Mouse (Mus musculus) kidney, embryonic 14.5 days (tissue): ENCODE results near the gene Pom121. TPM values are rescaled to one million over a fixed set of nuclear protein-coding genes. Genes with fewer than 3 reads are reported as not detected.

Source experiments
- ATAC-seq: fragments of 200-750 bp; cut with Nextera tagmentation; 2 replicates; pipeline ENCODE4 v1.8.0; 2017; ENCODE audit warnings: moderate number of reproducible peaks, mild to moderate bottlenecking, moderate TSS enrichment, moderate library complexity; ENCODE audit not compliant: low FRiP score, low TSS enrichment
- H3K27ac ChIP-seq: fragments of 300-500 bp; sonication (generic); 2 replicates; pipeline ENCODE4 v1.5.1; 2014; ENCODE audit warnings: low read depth, mild to moderate bottlenecking, low read length, moderate library complexity, mixed read lengths
- H3K27me3 ChIP-seq: fragments of 300-500 bp; sonication (generic); 2 replicates; pipeline ENCODE4 v1.6.1; 2014; ENCODE audit warnings: mild to moderate bottlenecking, low read length; ENCODE audit not compliant: control insufficient read depth, insufficient read depth
- H3K36me3 ChIP-seq: fragments of 300-500 bp; sonication (generic); 2 replicates; pipeline ENCODE4 v1.6.1; 2014; ENCODE audit warnings: low read length, mixed read lengths; ENCODE audit not compliant: control insufficient read depth, insufficient read depth
- H3K4me1 ChIP-seq: fragments of 300-500 bp; sonication (generic); 2 replicates; pipeline ENCODE4 v1.6.1; 2014; ENCODE audit warnings: low read length, mixed read lengths; ENCODE audit not compliant: control insufficient read depth, insufficient read depth
- H3K4me2 ChIP-seq: fragments of 300-500 bp; sonication (generic); replicated peaks from 2 replicates; pipeline ENCODE4 v1.6.1; 2014; ENCODE audit warnings: low read depth, mild to moderate bottlenecking, low read length
- H3K4me3 ChIP-seq: fragments of 300-500 bp; sonication (generic); 2 replicates; pipeline ENCODE4 v1.5.1; 2014; ENCODE audit warnings: mild to moderate bottlenecking, low read length
- H3K9ac ChIP-seq: fragments of 300-500 bp; sonication (generic); 2 replicates; pipeline ENCODE4 v1.6.1; 2014; ENCODE audit warnings: low read depth, mild to moderate bottlenecking, low read length, moderate library complexity
- H3K9me3 ChIP-seq: fragments of 300-500 bp; sonication (generic); 2 replicates; pipeline ENCODE4 v1.6.1; 2016; ENCODE audit warnings: low read length; ENCODE audit not compliant: control insufficient read depth
- WGBS: fragments of 180-500 bp; shearing (Covaris S2); extraction: QIAGEN DNeasy Blood & Tissue Kit; methylation state at CpG from one replicate; pipeline ENCODE4 v1.1.7; 2014; 5-methylcytosine and 5-hydroxymethylcytosine counted together
- polyA plus RNA-seq: library from polyadenylated mRNA; unstranded; fragments of >200 nt; fragmentation: Nextera tagmentation; extraction: Ambion mirVana; gene quantifications from 2 replicates; pipeline ENCODE4 v1.2.1, GENCODE M21; 2014

Pom121 gene
- polyA plus RNA-seq, 1 experiment from 2014 or later = 20.7 TPM

- no peak overlapping the region for H3K4me2 ChIP-seq
- no peak overlapping the region for H3K27ac ChIP-seq
- no peaks in the 10 kb centered on the region for H3K27me3 ChIP-seq
- H3K9ac ChIP-seq = no peak overlapping the region
- H3K36me3 ChIP-seq = no peaks in the 10 kb centered on the region
- no peak for ATAC-seq
- no peak overlapping the region for H3K4me3 ChIP-seq
- WGBS = 95% methylated on average over 2 of the region's 2 CpGs
- no peaks in the 10 kb centered on the region for H3K9me3 ChIP-seq
- no peaks in the 10 kb centered on the region for H3K4me1 ChIP-seq
Measured at GRCm38 (mm10) chr5:135359772-135360171, 34.6 kb downstream of the Pom121 start.

GRCm38 (mm10) chr5:135357556-135357955 lies 36.8 kb downstream of the Pom121 start:
- no peak overlapping the region for H3K4me3 ChIP-seq
- no peak overlapping the region for H3K27ac ChIP-seq
- ATAC-seq = no peak
- 73% methylated on average over 2 of the region's 2 CpGs for WGBS
- no peaks in the 10 kb centered on the region for H3K36me3 ChIP-seq
- peaks cover 9% of the 10 kb centered on the region for H3K27me3 ChIP-seq
- H3K9me3 ChIP-seq = no peaks in the 10 kb centered on the region
- H3K4me1 ChIP-seq = no peaks in the 10 kb centered on the region
- no peak overlapping the region for H3K4me2 ChIP-seq
- H3K9ac ChIP-seq = no peak overlapping the region

- peaks cover 9% of the 10 kb centered on the region for H3K27me3 ChIP-seq
- H3K36me3 ChIP-seq = no peaks in the 10 kb centered on the region
- H3K4me2 ChIP-seq = no peak overlapping the region
- no peaks in the 10 kb centered on the region for H3K4me1 ChIP-seq
- H3K9ac ChIP-seq = no peak overlapping the region
- no peaks in the 10 kb centered on the region for H3K9me3 ChIP-seq
- H3K27ac ChIP-seq = no peak overlapping the region
- ATAC-seq = no peak
- H3K4me3 ChIP-seq = no peak overlapping the region
- WGBS = 40% methylated on average over 1 of the region's 1 CpGs
Measured at GRCm38 (mm10) chr5:135356090-135356489, 38.3 kb downstream of the Pom121 start.

- H3K27me3 ChIP-seq = peaks cover 9% of the 10 kb centered on the region
- H3K9me3 ChIP-seq = peaks cover 3% of the 10 kb centered on the region; the same call in 1 of the 2 replicates
- 23% methylated on average over 19 of the region's 20 CpGs for WGBS
- H3K36me3 ChIP-seq = no peaks in the 10 kb centered on the region
- ATAC-seq = no peak
- H3K9ac ChIP-seq = no peak overlapping the region
- H3K27ac ChIP-seq = no peak overlapping the region
- H3K4me2 ChIP-seq = no peak overlapping the region
- no peak overlapping the region for H3K4me3 ChIP-seq
- no peaks in the 10 kb centered on the region for H3K4me1 ChIP-seq
Measured at GRCm38 (mm10) chr5:135353564-135353963, 40.8 kb downstream of the Pom121 start.

- H3K4me1 ChIP-seq = no peaks in the 10 kb centered on the region
- ATAC-seq = no peak
- H3K9me3 ChIP-seq = peaks cover 3% of the 10 kb centered on the region; the same call in 1 of the 2 replicates
- H3K36me3 ChIP-seq = no peaks in the 10 kb centered on the region
- peaks cover 9% of the 10 kb centered on the region for H3K27me3 ChIP-seq
- no peak within 1 kb of the TSS for H3K4me3 ChIP-seq
- no peak within 1 kb of the TSS for H3K9ac ChIP-seq
- H3K27ac ChIP-seq = no peak within 1 kb of the TSS
- WGBS = 61% methylated on average over 9 of the region's 9 CpGs
- no peak within 1 kb of the TSS for H3K4me2 ChIP-seq
Measured at GRCm38 (mm10) chr5:135352995-135353394, 41.4 kb downstream of the Pom121 start, which contains the start of gene Trim50. Gene Trim50, plus strand, starts transcription at chr5:135353295.

- H3K27ac ChIP-seq = no peak overlapping the region
- WGBS = 89% methylated on average over 13 of the region's 13 CpGs
- no peaks in the 10 kb centered on the region for H3K36me3 ChIP-seq
Measured at GRCm38 (mm10) chr5:135351606-135352005, 42.7 kb downstream of the Pom121 start.

GRCm38 (mm10) chr5:135349862-135350261 lies 44.5 kb downstream of the Pom121 start, which contains the start of gene Fkbp6:
Gene Fkbp6, minus strand, starts transcription at chr5:135350044.
- no peak within 1 kb of the TSS for H3K9ac ChIP-seq
- H3K27ac ChIP-seq = no peak within 1 kb of the TSS
- H3K4me1 ChIP-seq = no peaks in the 10 kb centered on the region
- H3K36me3 ChIP-seq = no peaks in the 10 kb centered on the region
- H3K4me3 ChIP-seq = no peak within 1 kb of the TSS
- H3K27me3 ChIP-seq = peaks cover 9% of the 10 kb centered on the region
- peaks cover 3% of the 10 kb centered on the region; the same call in 1 of the 2 replicates for H3K9me3 ChIP-seq
- ATAC-seq = no peak
- WGBS = 90% methylated on average over 35 of the region's 35 CpGs
- H3K4me2 ChIP-seq = no peak within 1 kb of the TSS

More at GRCm38 (mm10) chr5:135351606-135352005, 42.7 kb downstream of the Pom121 start:
- H3K4me1 ChIP-seq = no peaks in the 10 kb centered on the region
- no peak overlapping the region for H3K4me3 ChIP-seq
- peaks cover 9% of the 10 kb centered on the region for H3K27me3 ChIP-seq
- ATAC-seq = no peak
- no peak overlapping the region for H3K4me2 ChIP-seq
- H3K9me3 ChIP-seq = peaks cover 3% of the 10 kb centered on the region; the same call in 1 of the 2 replicates
- H3K9ac ChIP-seq = no peak overlapping the region

GRCm38 (mm10) chr5:135347511-135348011 lies 46.8 kb downstream of the Pom121 start:
- ATAC-seq = no peak
- Histone ChIP-seq H3K4me3 (no peak overlapping the region), H3K27me3 (peaks cover under 1% of the 10 kb centered on the region; the same call in 1 of the 2 replicates), H3K27ac (no peak overlapping the region), H3K36me3 (no peaks in the 10 kb centered on the region), H3K4me2 (no peak overlapping the region), H3K9ac (no peak overlapping the region), H3K9me3 (peaks cover 3% of the 10 kb centered on the region; the same call in 1 of the 2 replicates), H3K4me1 (no peaks in the 10 kb centered on the region)
- WGBS = 74% methylated on average over 4 of the region's 4 CpGs

- no peak overlapping the region for H3K4me3 ChIP-seq
- H3K9me3 ChIP-seq = peaks cover 3% of the 10 kb centered on the region; the same call in 1 of the 2 replicates
- WGBS = 30% methylated on average over 1 of the region's 1 CpGs
- no peak overlapping the region for H3K4me2 ChIP-seq
- H3K36me3 ChIP-seq = no peaks in the 10 kb centered on the region
- H3K27ac ChIP-seq = no peak overlapping the region
- no peaks in the 10 kb centered on the region for H3K4me1 ChIP-seq
- no peak overlapping the region for H3K9ac ChIP-seq
- no peak for ATAC-seq
- H3K27me3 ChIP-seq = no peaks in the 10 kb centered on the region
Measured at GRCm38 (mm10) chr5:135346430-135346829, 47.9 kb downstream of the Pom121 start.
